Mouse (Mus musculus): ENCODE measurements at regions not wholly inside any gene's neighbourhood (a gene's known extent, or its start where the extent isn't known, plus 50 kb on each side); places are given as distances from the start of the nearest gene placed in this dataset.
A peak's percentile ranks its signal among the peaks of the same experiment; 100 is the strongest.

GRCm38 (mm10) chr4:95154377-95154776 lies 102.4 kb upstream of the Jun start:
- no peak for ATAC-seq (ENCODE audit: low TSS enrichment)

- ATAC-seq (ENCODE audit: low TSS enrichment): no peak
Observed at GRCm38 (mm10) chr4:95155178-95155577, 103.2 kb upstream of the Jun start.

GRCm38 (mm10) chr4:95155796-95156195 lies 103.8 kb upstream of the Jun start:
- ATAC-seq (ENCODE audit: low TSS enrichment): no peak

GRCm38 (mm10) chr4:95156451-95157271 lies 104.6 kb upstream of the Jun start:
- ATAC-seq (ENCODE audit: low TSS enrichment): no peak

GRCm38 (mm10) chr4:95157653-95158430 lies 105.8 kb upstream of the Jun start:
- ATAC-seq (ENCODE audit: low TSS enrichment): no peak

- ATAC-seq (ENCODE audit: low TSS enrichment): no peak
Observed at GRCm38 (mm10) chr4:95158632-95159424, 106.8 kb upstream of the Jun start.

- peak; percentile 39 for ATAC-seq (ENCODE audit: low TSS enrichment)
Observed at GRCm38 (mm10) chr4:95159821-95160220, 107.8 kb upstream of the Jun start.

- no peak for ATAC-seq (ENCODE audit: low TSS enrichment)
Observed at GRCm38 (mm10) chr4:95160465-95160864, 108.4 kb upstream of the Jun start.

GRCm38 (mm10) chr4:95160912-95161669 lies 109.1 kb upstream of the Jun start:
- ATAC-seq (ENCODE audit: low TSS enrichment): peak; percentile 82

GRCm38 (mm10) chr4:95161670-95162020 lies 109.6 kb upstream of the Jun start:
- no peak; the same call in 1 of the 2 replicates for ATAC-seq (ENCODE audit: low TSS enrichment)

GRCm38 (mm10) chr4:95162386-95163090 lies 110.5 kb upstream of the Jun start:
- ATAC-seq (ENCODE audit: low TSS enrichment): no peak

GRCm38 (mm10) chr4:95163403-95163802 lies 111.4 kb upstream of the Jun start:
- no peak for ATAC-seq (ENCODE audit: low TSS enrichment)

GRCm38 (mm10) chr4:95166503-95166902 lies 114.5 kb upstream of the Jun start:
- ATAC-seq (ENCODE audit: low TSS enrichment): no peak

GRCm38 (mm10) chr4:95167216-95167615 lies 115.2 kb upstream of the Jun start:
- ATAC-seq (ENCODE audit: low TSS enrichment): no peak

GRCm38 (mm10) chr4:95169702-95170101 lies 117.7 kb upstream of the Jun start:
- no peak for ATAC-seq (ENCODE audit: low TSS enrichment)

- no peak for ATAC-seq (ENCODE audit: low TSS enrichment)
Observed at GRCm38 (mm10) chr4:95177753-95178152, 125.7 kb upstream of the Jun start.

- ATAC-seq (ENCODE audit: low TSS enrichment): peak; percentile 51; the same call in 1 of the 2 replicates
Observed at GRCm38 (mm10) chr4:95178467-95178866, 126.4 kb upstream of the Jun start.

- ATAC-seq (ENCODE audit: low TSS enrichment): peak; percentile 79
Observed at GRCm38 (mm10) chr4:95178900-95179299, 126.9 kb upstream of the Jun start.

- no peak for ATAC-seq (ENCODE audit: low TSS enrichment)
Observed at GRCm38 (mm10) chr4:95180446-95180845, 128.4 kb upstream of the Jun start.

GRCm38 (mm10) chr4:95180999-95181398 lies 129.0 kb upstream of the Jun start:
- no peak for ATAC-seq (ENCODE audit: low TSS enrichment)

GRCm38 (mm10) chr4:95184180-95184579 lies 132.2 kb upstream of the Jun start:
- ATAC-seq (ENCODE audit: low TSS enrichment): no peak

All from frontal cortex, adult (tissue).